Mouse (Mus musculus): ENCODE results near the gene Trem3. TPM values are rescaled to one million over a fixed set of nuclear protein-coding genes. Genes with fewer than 3 reads are reported as not detected.

The Trem3 gene
- polyA plus RNA-seq, 1 experiment from 2014 or later = not detected

- H3K27ac ChIP-seq = no peak overlapping the region
These were observed 53.3 kb downstream of the Trem3 start for GRCm38 (mm10) chr17:48300861-48301260.

GRCm38 (mm10) chr17:48301792-48302191, 54.2 kb downstream of the Trem3 start:
- no peak overlapping the region for H3K27ac ChIP-seq

More at GRCm38 (mm10) chr17:48300861-48301260, 53.3 kb downstream of the Trem3 start:
- H3K4me3 ChIP-seq = no peak overlapping the region
- H3K36me3 ChIP-seq = no peaks in the 10 kb centered on the region
- H3K9me3 ChIP-seq (replicated peaks) = no peaks in the 10 kb centered on the region
- H3K4me1 ChIP-seq = no peaks in the 10 kb centered on the region
- no peak for ATAC-seq (ENCODE audit: low FRiP score)
- H3K27me3 ChIP-seq = no peaks in the 10 kb centered on the region
- H3K4me2 ChIP-seq (replicated peaks) = no peak overlapping the region
- H3K9ac ChIP-seq = no peak overlapping the region
- 80% methylated on average over 9 of the region's 9 CpGs for WGBS

More at GRCm38 (mm10) chr17:48301792-48302191, 54.2 kb downstream of the Trem3 start:
- H3K4me3 ChIP-seq = no peak overlapping the region
- ATAC-seq (ENCODE audit: low FRiP score) = no peak
- H3K9ac ChIP-seq = no peak overlapping the region
- WGBS = 85% methylated on average over 5 of the region's 5 CpGs
- H3K4me2 ChIP-seq (replicated peaks) = no peak overlapping the region
- H3K36me3 ChIP-seq = no peaks in the 10 kb centered on the region
- H3K27me3 ChIP-seq = no peaks in the 10 kb centered on the region
- no peaks in the 10 kb centered on the region for H3K9me3 ChIP-seq (replicated peaks)
- H3K4me1 ChIP-seq = no peaks in the 10 kb centered on the region

Other genes with a start within 250 kb of the Trem3 start
- not detected in 2 replicates for gene 1700122O11Rik, start 209.5 kb upstream of the Trem3 start, polyA plus RNA-seq (2016; fragmentation: Nextera tagmentation; extraction: Ambion mirVana)
- 0.26 TPM in 1 of 2 replicates, not detected in the other for gene 1700067P10Rik, start 158.5 kb upstream of the Trem3 start, polyA plus RNA-seq (2016; fragmentation: Nextera tagmentation; extraction: Ambion mirVana)
- 0.10 TPM in 1 of 2 replicates, not detected in the other for gene 9830107B12Rik, start 101.5 kb upstream of the Trem3 start, polyA plus RNA-seq (2016; fragmentation: Nextera tagmentation; extraction: Ambion mirVana)
- gene A530064D06Rik, start 80.5 kb upstream of the Trem3 start, polyA plus RNA-seq (2016; fragmentation: Nextera tagmentation; extraction: Ambion mirVana) = not detected in 2 replicates
- gene Trem1, start 15.0 kb upstream of the Trem3 start, polyA plus RNA-seq (2016; fragmentation: Nextera tagmentation; extraction: Ambion mirVana) = 0.10 and 0.14 TPM in 2 replicates
- gene Treml4, start 16.5 kb downstream of the Trem3 start, polyA plus RNA-seq (2016; fragmentation: Nextera tagmentation; extraction: Ambion mirVana) = not detected in 2 replicates
- 0.25 and 0.81 TPM in 2 replicates for gene Treml2, start 51.7 kb downstream of the Trem3 start, polyA plus RNA-seq (2016; fragmentation: Nextera tagmentation; extraction: Ambion mirVana)
- gene B430306N03Rik, start 68.4 kb downstream of the Trem3 start, polyA plus RNA-seq (2016; fragmentation: Nextera tagmentation; extraction: Ambion mirVana) = 0.05 TPM in 1 of 2 replicates, not detected in the other
- gene Trem2, start 98.6 kb downstream of the Trem3 start, polyA plus RNA-seq (2016; fragmentation: Nextera tagmentation; extraction: Ambion mirVana) = 3.5 and 4.3 TPM in 2 replicates
- 1.7 and 1.8 TPM in 2 replicates for gene Treml1, start 112.1 kb downstream of the Trem3 start, polyA plus RNA-seq (2016; fragmentation: Nextera tagmentation; extraction: Ambion mirVana)
- gene Nfya, start 162.1 kb downstream of the Trem3 start, polyA plus RNA-seq (2016; fragmentation: Nextera tagmentation; extraction: Ambion mirVana) = 16.7 and 18.6 TPM in 2 replicates
- 52.4 and 61.5 TPM in 2 replicates for gene Oard1, start 162.2 kb downstream of the Trem3 start, polyA plus RNA-seq (2016; fragmentation: Nextera tagmentation; extraction: Ambion mirVana)
- gene Apobec2, start 185.2 kb downstream of the Trem3 start, polyA plus RNA-seq (2016; fragmentation: Nextera tagmentation; extraction: Ambion mirVana) = 2.1 and 5.3 TPM in 2 replicates
- gene Tspo2, start 203.7 kb downstream of the Trem3 start, polyA plus RNA-seq (2016; fragmentation: Nextera tagmentation; extraction: Ambion mirVana) = 1.9 and 2.5 TPM in 2 replicates
- 0.26 and 0.49 TPM in 2 replicates for gene Unc5cl, start 207.1 kb downstream of the Trem3 start, polyA plus RNA-seq (2016; fragmentation: Nextera tagmentation; extraction: Ambion mirVana)